Comparison of ENCODE assay signal across 28 mouse cellular contexts in the genomic region with DNA sequence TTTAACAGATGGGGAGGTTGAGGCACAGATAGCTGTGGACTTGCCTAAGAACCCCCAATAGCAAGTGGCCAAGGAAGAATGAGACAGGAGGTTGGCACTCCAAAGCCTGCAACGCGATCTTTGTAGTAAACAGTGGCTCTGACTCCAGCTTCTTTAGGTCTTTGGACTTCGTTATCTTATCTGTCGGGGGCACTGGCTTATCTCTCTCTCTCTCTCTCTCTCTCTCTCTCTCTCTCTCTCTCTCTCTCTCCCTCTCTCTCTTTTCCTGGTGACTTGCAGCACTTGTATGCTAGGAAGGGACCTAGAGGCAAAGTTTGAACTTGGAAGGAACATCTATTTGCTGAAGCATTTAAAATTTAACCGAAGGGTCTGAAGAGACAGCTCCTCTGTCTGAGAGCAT. TPM values are rescaled to one million over a fixed set of nuclear protein-coding genes. Genes with fewer than 3 reads are reported as not detected.
DNase-seq lines count a peak whose midpoint lies in the region; ATAC-seq lines count a peak whose summit lies in the region.
"Had no signal": no experiment of that assay in that cellular context is flagged by ENCODE, and none has a peak within 500 bp of the region (broad histone marks: within the 10 kb centered on the region; RNA-seq: fewer than 3 reads in every experiment).

No protein-coding gene starts in this region.

- no peaks in the 10 kb centered on the region for H3K36me3 ChIP-seq in heart, embryonic 16.5 days (ENCODE audit: control insufficient read depth, insufficient read depth)
- H3K36me3 ChIP-seq in liver, embryonic 12.5 days: no peaks in the 10 kb centered on the region
- H3K36me3 ChIP-seq in limb, embryonic 10.5 days: no peaks in the 10 kb centered on the region
- no peaks in the 10 kb centered on the region for H3K36me3 ChIP-seq in midbrain, embryonic 11.5 days (ENCODE audit: control insufficient read depth, insufficient read depth, low read length)
- H3K36me3 ChIP-seq: forebrain, embryonic 10.5 days; heart, embryonic 10.5 days; heart, embryonic 13.5 days; hindbrain, embryonic 10.5 days; hindbrain, embryonic 13.5 days had no signal

- no peak overlapping the region for H3K4me3 ChIP-seq in heart, embryonic 16.5 days (ENCODE audit: low read length)
- H3K4me3 ChIP-seq in liver, embryonic 12.5 days: no peak overlapping the region
- H3K4me3 ChIP-seq in limb, embryonic 10.5 days: no peak overlapping the region
- no peak overlapping the region for H3K4me3 ChIP-seq in midbrain, embryonic 11.5 days (ENCODE audit: low read depth, low read length)
- H3K4me3 ChIP-seq: forebrain, embryonic 10.5 days; forebrain, embryonic 13.5 days; heart, adult 2 months; heart, embryonic 10.5 days; heart, embryonic 13.5 days; hindbrain, embryonic 10.5 days; hindbrain, embryonic 13.5 days had no signal

- no peaks in the 10 kb centered on the region for H3K27me3 ChIP-seq in heart, embryonic 16.5 days (ENCODE audit: control insufficient read depth, insufficient read depth, low read length)
- H3K27me3 ChIP-seq in liver, embryonic 12.5 days (replicated peaks): no peaks in the 10 kb centered on the region
- no peaks in the 10 kb centered on the region for H3K27me3 ChIP-seq in limb, embryonic 10.5 days (ENCODE audit: low read depth, poor library complexity, severe bottlenecking)
- H3K27me3 ChIP-seq in midbrain, embryonic 11.5 days (ENCODE audit: control insufficient read depth, insufficient read depth, low read length): no peaks in the 10 kb centered on the region
- H3K27me3 ChIP-seq: forebrain, embryonic 13.5 days; heart, embryonic 13.5 days had no signal

- DNase-seq in heart, postnatal 10 days: no peak
- no peak for DNase-seq in liver
- DNase-seq in limb, embryonic 10.5 days (ENCODE audit: low spot score): no peak
- DNase-seq in Muller cell, postnatal 12 days (ENCODE audit: inconsistent ontology term): no peak
- no peak for DNase-seq in midbrain, embryonic 11.5 days (ENCODE audit: low spot score, missing footprints)
- DNase-seq: adrenal gland, adult 2 months; adrenal gland, postnatal 14 days; cerebellum, adult 11 months; cerebellum, adult 2 months; cerebellum, adult 9-11 months; cerebellum, postnatal 25 days; embryo, embryonic 11 days; gastrocnemius, postnatal 10 days; heart, adult 2 months; heart, postnatal 36 days had no signal

- 0 out of 2 replicates have a peak overlapping the region, but pooled peaks have one; percentile 14 for H3K27ac ChIP-seq in heart, embryonic 16.5 days (ENCODE audit: low read length)
- no peak overlapping the region for H3K27ac ChIP-seq in liver, embryonic 12.5 days
- peak overlapping the region; percentile 5; the same call in 1 of the 2 replicates for H3K27ac ChIP-seq in limb, embryonic 10.5 days
- H3K27ac ChIP-seq in midbrain, embryonic 11.5 days (ENCODE audit: low read depth, low read length): no peak overlapping the region
- H3K27ac ChIP-seq: forebrain, embryonic 10.5 days; forebrain, embryonic 13.5 days; heart, adult 2 months; heart, embryonic 10.5 days; heart, embryonic 13.5 days; hindbrain, embryonic 10.5 days; hindbrain, embryonic 13.5 days had no signal

- no peak overlapping the region for H3K9ac ChIP-seq in heart, embryonic 16.5 days (ENCODE audit: low read length)
- no peak overlapping the region for H3K9ac ChIP-seq in liver, embryonic 12.5 days
- H3K9ac ChIP-seq in midbrain, embryonic 11.5 days (ENCODE audit: low read length): no peak overlapping the region
- H3K9ac ChIP-seq: forebrain, embryonic 13.5 days; heart, embryonic 13.5 days; hindbrain, embryonic 13.5 days had no signal

- no peak for ATAC-seq in heart, embryonic 16.5 days (replicated peaks; ENCODE audit: extremely low read depth, insufficient read depth, low FRiP score)
- no peak for ATAC-seq in liver, embryonic 12.5 days
- ATAC-seq in midbrain, embryonic 11.5 days (ENCODE audit: low FRiP score): no peak
- ATAC-seq: forebrain, embryonic 13.5 days; forebrain, embryonic 16.5 days; hindbrain, embryonic 16.5 days had no signal

- no peak overlapping the region for H3K4me2 ChIP-seq in heart, embryonic 16.5 days (ENCODE audit: low read depth, low read length)
- H3K4me2 ChIP-seq in liver, embryonic 12.5 days: peak overlapping the region; percentile 20; the same call in 1 of the 2 replicates
- H3K4me2 ChIP-seq in midbrain, embryonic 11.5 days: no peak overlapping the region
- H3K4me2 ChIP-seq: forebrain, embryonic 13.5 days; heart, embryonic 13.5 days; hindbrain, embryonic 13.5 days had no signal

- WGBS in heart, embryonic 16.5 days: 49% methylated on average over 5 of the region's 5 CpGs
- WGBS in liver, embryonic 12.5 days (ENCODE audit: insufficient replicate concordance): 21% methylated on average over 5 of the region's 5 CpGs
- 71% methylated on average over 5 of the region's 5 CpGs for WGBS in limb, embryonic 10.5 days
- 70% methylated on average over 5 of the region's 5 CpGs for WGBS in midbrain, embryonic 11.5 days

- peaks cover 4% of the 10 kb centered on the region; the same call in 1 of the 2 replicates for H3K9me3 ChIP-seq in heart, embryonic 16.5 days (replicated peaks; ENCODE audit: control insufficient read depth, low read length)
- no peaks in the 10 kb centered on the region for H3K9me3 ChIP-seq in liver, embryonic 12.5 days (replicated peaks)
- H3K9me3 ChIP-seq in limb, embryonic 10.5 days (replicated peaks): no peaks in the 10 kb centered on the region
- no peaks in the 10 kb centered on the region for H3K9me3 ChIP-seq in midbrain, embryonic 11.5 days (ENCODE audit: control insufficient read depth, low read length)
- H3K9me3 ChIP-seq: forebrain, embryonic 13.5 days; heart, embryonic 10.5 days; hindbrain, embryonic 13.5 days had no signal

- H3K4me1 ChIP-seq in heart, embryonic 16.5 days (ENCODE audit: control insufficient read depth, insufficient read depth, low read length): peaks cover 15% of the 10 kb centered on the region
- H3K4me1 ChIP-seq in liver, embryonic 12.5 days: peaks cover 41% of the 10 kb centered on the region
- H3K4me1 ChIP-seq in limb, embryonic 10.5 days: peaks cover 44% of the 10 kb centered on the region
- peaks cover 4% of the 10 kb centered on the region; the same call in 1 of the 2 replicates for H3K4me1 ChIP-seq in midbrain, embryonic 11.5 days (ENCODE audit: control insufficient read depth, insufficient read depth, low read length)

- intact Hi-C loops in heart, postnatal 10 days (cut with DNase I): no loop called here

RNA-seq across cellular contexts. Expression of a gene that starts 33.4 kb away (rescaled TPM):
- 1.4 TPM in 1 of 2 replicates, not detected in the other for polyA plus RNA-seq in heart, embryonic 16.5 days (2015; fragmentation: Nextera tagmentation; extraction: Ambion mirVana)
- 1 to 10 TPM; 4.1 to 6.0 TPM for total RNA-seq in heart, postnatal 10 days (2021)
- 0.51 and 1.7 TPM in 2 replicates for polyA plus RNA-seq in liver, embryonic 12.5 days (2016; fragmentation: Nextera tagmentation; extraction: Ambion mirVana)
- polyA plus RNA-seq in limb, embryonic 10.5 days (2016; fragmentation: Nextera tagmentation; extraction: Ambion mirVana): 0.85 TPM in 1 of 2 replicates, not detected in the other
- 2.0 TPM in 1 of 2 replicates, not detected in the other for polyA plus RNA-seq in midbrain, embryonic 11.5 days (2014; fragmentation: Nextera tagmentation; extraction: Ambion mirVana)
- total RNA-seq: common myeloid progenitor, adult 5-6 weeks; ES-E14 had no signal
- polyA plus RNA-seq: adrenal gland, adult 2 months; cerebellum, adult 2 months; embryonic facial prominence, embryonic 11.5 days; heart, adult 2 months had no signal

Comparison
In these comparisons a context has a peak if more than half of its experiments do, and no peak if none do; other contexts are left out.
1. H3K27ac ChIP-seq: peak in heart, embryonic 16.5 days (single experiment) and limb, embryonic 10.5 days (single experiment); none in liver, embryonic 12.5 days (single experiment) and midbrain, embryonic 11.5 days (single experiment).